In the genomic region with DNA sequence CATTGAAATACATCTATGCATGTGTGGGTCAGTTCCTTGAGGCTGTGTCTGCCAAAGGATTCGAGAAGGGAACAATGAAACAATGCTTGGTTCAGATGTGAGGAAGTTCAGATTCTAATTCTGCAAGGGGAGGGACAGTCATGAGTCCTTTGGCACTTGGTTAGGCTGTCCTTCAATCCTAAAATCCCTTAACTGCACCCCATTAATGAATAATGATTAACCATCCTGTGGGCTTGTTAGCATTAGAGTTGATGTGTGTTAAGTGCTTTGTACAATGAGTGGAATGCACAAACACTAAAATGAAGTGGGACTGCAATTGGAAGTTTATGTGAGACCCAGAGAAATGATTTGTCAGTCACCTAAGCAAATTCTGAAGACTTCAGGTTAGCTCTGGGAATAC, we compare ENCODE assay signal across 28 mouse cellular contexts.
A peak's percentile ranks its signal among the peaks of the same experiment; 100 is the strongest.
DNase-seq lines count a peak whose midpoint lies in the region; ATAC-seq lines count a peak whose summit lies in the region.
"Had no signal": no experiment of that assay in that cellular context is flagged by ENCODE, and none has a peak within 500 bp of the region (broad histone marks: within the 10 kb centered on the region; RNA-seq: fewer than 3 reads in every experiment).

No protein-coding gene starts in this region.

- H3K27ac ChIP-seq in kidney, embryonic 14.5 days (ENCODE audit: low read depth, low read length): no peak overlapping the region
- H3K27ac ChIP-seq in kidney, embryonic 15.5 days: no peak overlapping the region
- no peak overlapping the region for H3K27ac ChIP-seq in forebrain, embryonic 10.5 days
- H3K27ac ChIP-seq: embryonic facial prominence, embryonic 10.5 days; embryonic facial prominence, embryonic 13.5 days; forebrain, embryonic 13.5 days; heart, embryonic 15.5 days; hindbrain, embryonic 10.5 days; hindbrain, embryonic 15.5 days had no signal

- H3K4me1 ChIP-seq in kidney, embryonic 14.5 days (ENCODE audit: control insufficient read depth, insufficient read depth, low read length): no peaks in the 10 kb centered on the region
- no peaks in the 10 kb centered on the region for H3K4me1 ChIP-seq in kidney, embryonic 15.5 days
- no peaks in the 10 kb centered on the region for H3K4me1 ChIP-seq in forebrain, embryonic 10.5 days
- H3K4me1 ChIP-seq: embryonic facial prominence, embryonic 10.5 days; embryonic facial prominence, embryonic 13.5 days; forebrain, embryonic 13.5 days; heart, embryonic 12.5 days; heart, embryonic 15.5 days; hindbrain, embryonic 10.5 days; hindbrain, embryonic 15.5 days had no signal

- H3K27me3 ChIP-seq in kidney, embryonic 14.5 days (ENCODE audit: control insufficient read depth, insufficient read depth, low read length): no peaks in the 10 kb centered on the region
- H3K27me3 ChIP-seq in kidney, embryonic 15.5 days: no peaks in the 10 kb centered on the region
- H3K27me3 ChIP-seq in forebrain, embryonic 10.5 days (ENCODE audit: poor library complexity, severe bottlenecking): no peaks in the 10 kb centered on the region
- H3K27me3 ChIP-seq: embryonic facial prominence, embryonic 13.5 days; forebrain, embryonic 13.5 days; heart, embryonic 12.5 days; heart, embryonic 15.5 days; hindbrain, embryonic 15.5 days had no signal

- no peaks in the 10 kb centered on the region for H3K9me3 ChIP-seq in kidney, embryonic 14.5 days (ENCODE audit: control insufficient read depth, low read length)
- no peaks in the 10 kb centered on the region for H3K9me3 ChIP-seq in kidney, embryonic 15.5 days (replicated peaks)
- no peaks in the 10 kb centered on the region for H3K9me3 ChIP-seq in forebrain, embryonic 10.5 days
- H3K9me3 ChIP-seq: embryonic facial prominence, embryonic 10.5 days; embryonic facial prominence, embryonic 13.5 days; forebrain, embryonic 13.5 days; heart, embryonic 12.5 days; heart, embryonic 15.5 days; hindbrain, embryonic 10.5 days; hindbrain, embryonic 15.5 days had no signal

- no peak for ATAC-seq in kidney, embryonic 14.5 days (ENCODE audit: low FRiP score, low TSS enrichment)
- ATAC-seq in kidney, embryonic 15.5 days (replicated peaks; ENCODE audit: low FRiP score): 0 out of 2 replicates have a peak, but pooled peaks have one; percentile 58
- ATAC-seq: CD4-positive, CD25-positive, alpha-beta regulatory T cell, adult 4 months; forebrain, embryonic 13.5 days; forebrain, postnatal 0 days had no signal

- DNase-seq in kidney, adult 18-20 months: peak; percentile 11
- DNase-seq in kidney, adult 8-10 months: peak; percentile 4 to 64
- peak; percentile 18 for DNase-seq in kidney, postnatal 14 days
- DNase-seq in layer of hippocampus, adult 9-11 months: no peak
- no peak for DNase-seq in forebrain, embryonic 10.5 days (ENCODE audit: extremely low spot score, low spot score)
- DNase-seq: adrenal gland, adult 2 months; adrenal gland, postnatal 14 days; cerebellum, adult 11-12 months; cerebellum, adult 8-10 months; cerebellum, postnatal 10 days; cerebellum, postnatal 36 days; embryo, embryonic 11 days; forebrain, postnatal 0 days; gastrocnemius, postnatal 25 days; heart, adult 18-20 months; heart, postnatal 10 days; heart, postnatal 36 days had no signal

- H3K36me3 ChIP-seq in kidney, embryonic 14.5 days (ENCODE audit: control insufficient read depth, insufficient read depth, low read length): no peaks in the 10 kb centered on the region
- no peaks in the 10 kb centered on the region for H3K36me3 ChIP-seq in kidney, embryonic 15.5 days
- no peaks in the 10 kb centered on the region for H3K36me3 ChIP-seq in forebrain, embryonic 10.5 days (replicated peaks)
- H3K36me3 ChIP-seq: embryonic facial prominence, embryonic 10.5 days; embryonic facial prominence, embryonic 13.5 days; heart, embryonic 12.5 days; heart, embryonic 15.5 days; hindbrain, embryonic 10.5 days; hindbrain, embryonic 15.5 days had no signal

- 30% methylated on average over 1 of the region's 1 CpGs for WGBS in kidney, embryonic 14.5 days
- 34% methylated on average over 1 of the region's 1 CpGs for WGBS in kidney, embryonic 15.5 days
- 70% methylated on average over 1 of the region's 1 CpGs for WGBS in forebrain, embryonic 10.5 days

- H3K4me3 ChIP-seq in kidney, embryonic 14.5 days (ENCODE audit: low read length): no peak overlapping the region
- no peak overlapping the region for H3K4me3 ChIP-seq in kidney, embryonic 15.5 days (replicated peaks)
- no peak overlapping the region for H3K4me3 ChIP-seq in forebrain, embryonic 10.5 days
- H3K4me3 ChIP-seq: embryonic facial prominence, embryonic 10.5 days; embryonic facial prominence, embryonic 13.5 days; erythroblast, embryonic 14.5 days; forebrain, embryonic 13.5 days; heart, embryonic 12.5 days; heart, embryonic 15.5 days; hindbrain, embryonic 10.5 days; hindbrain, embryonic 15.5 days had no signal

- H3K4me2 ChIP-seq in kidney, embryonic 14.5 days (replicated peaks; ENCODE audit: low read depth, low read length): no peak overlapping the region
- H3K4me2 ChIP-seq in kidney, embryonic 15.5 days: no peak overlapping the region
- H3K4me2 ChIP-seq: embryonic facial prominence, embryonic 13.5 days; forebrain, embryonic 13.5 days; heart, embryonic 12.5 days; heart, embryonic 15.5 days; hindbrain, embryonic 15.5 days had no signal

- H3K9ac ChIP-seq in kidney, embryonic 14.5 days (ENCODE audit: low read depth, low read length): no peak overlapping the region
- H3K9ac ChIP-seq in kidney, embryonic 15.5 days: no peak overlapping the region
- H3K9ac ChIP-seq: embryonic facial prominence, embryonic 13.5 days; forebrain, embryonic 13.5 days; forebrain, postnatal 0 days; heart, embryonic 12.5 days; heart, embryonic 15.5 days; hindbrain, embryonic 15.5 days had no signal

Comparison
In these comparisons a context has a peak if more than half of its experiments do, and no peak if none do; other contexts are left out.
1. DNase-seq: peak in kidney, adult 18-20 months (single experiment), kidney, adult 8-10 months (2 of 2) and kidney, postnatal 14 days (single experiment); none in layer of hippocampus, adult 9-11 months (single experiment) and forebrain, embryonic 10.5 days (single experiment).